Mouse (Mus musculus) CH12.LX (cell line): Measurements from ENCODE around the gene Tmem130.

Experiments
- CTCF ChIP-seq, 2 experiments: IDR thresholded peaks in 1 of 2; conservative IDR thresholded peaks in 1 of 2; 2 replicates each; pipeline ENCODE4 v1.5.1; 2011 to 2012; ENCODE audit warnings: low read depth in 2 of 2, low read length in 2 of 2, improper control_type of control experiment in 1 of 2, inconsistent platforms in 1 of 2, mild to moderate bottlenecking in 1 of 2, moderate library complexity in 1 of 2
- ELF1 ChIP-seq: IDR thresholded peaks from 2 replicates; pipeline ENCODE4 v1.6.1; 2014; ENCODE audit warnings: low read depth, mild to moderate bottlenecking, inconsistent platforms, low read length, improper control_type of control experiment
- KAT2A ChIP-seq: IDR thresholded peaks from 2 replicates; pipeline ENCODE4 v1.6.1; 2012; ENCODE audit warnings: low read length, improper control_type of control experiment, inconsistent platforms; ENCODE audit not compliant: insufficient replicate concordance
- MAFK ChIP-seq: IDR thresholded peaks from 2 replicates; pipeline ENCODE4 v1.6.1; 2011; ENCODE audit warnings: low read length, improper control_type of control experiment; ENCODE audit not compliant: insufficient replicate concordance
- MYC ChIP-seq: IDR thresholded peaks from 2 replicates; pipeline ENCODE4 v1.6.1; 2011; ENCODE audit warnings: low read depth, mild to moderate bottlenecking, improper control_type of control experiment, low read length
- POLR2A ChIP-seq: IDR thresholded peaks from 2 replicates; pipeline ENCODE4 v1.6.1; 2011; ENCODE audit warnings: low read depth, mild to moderate bottlenecking, improper control_type of control experiment, low read length

GRCm38 (mm10) chr5:144724926-144725325 lies 36.7 kb downstream of the Tmem130 start:
- no peak for TF ChIP-seq CTCF (conservative IDR thresholded peaks at IDR 0.05 in 1 of 2, IDR thresholded peaks at IDR 0.05 in 1 of 2; ENCODE audit: low read depth in 2 of 2, low read length in 2 of 2)
- no peak for TF ChIP-seq ELF1
- no peak for TF ChIP-seq KAT2A
- TF ChIP-seq MAFK = no peak
- no peak for TF ChIP-seq POLR2A
- no peak for TF ChIP-seq MYC
